Mouse (Mus musculus): Measurements from ENCODE around the gene Pdss1. TPM values are rescaled to one million over a fixed set of nuclear protein-coding genes. Genes with fewer than 3 reads are reported as not detected.
A peak's percentile ranks its signal among the peaks of the same experiment; 100 is the strongest.
"Not testable (repeated sequence)": the region's sequence is repeated elsewhere in the genome, so short reads cannot be mapped to it uniquely, and the experiment has no call there.

Pdss1 gene
- 26.6 and 27.3 TPM in 2 replicates for polyA plus RNA-seq (2015; fragmentation: Nextera tagmentation; extraction: Ambion mirVana)

DNA sequence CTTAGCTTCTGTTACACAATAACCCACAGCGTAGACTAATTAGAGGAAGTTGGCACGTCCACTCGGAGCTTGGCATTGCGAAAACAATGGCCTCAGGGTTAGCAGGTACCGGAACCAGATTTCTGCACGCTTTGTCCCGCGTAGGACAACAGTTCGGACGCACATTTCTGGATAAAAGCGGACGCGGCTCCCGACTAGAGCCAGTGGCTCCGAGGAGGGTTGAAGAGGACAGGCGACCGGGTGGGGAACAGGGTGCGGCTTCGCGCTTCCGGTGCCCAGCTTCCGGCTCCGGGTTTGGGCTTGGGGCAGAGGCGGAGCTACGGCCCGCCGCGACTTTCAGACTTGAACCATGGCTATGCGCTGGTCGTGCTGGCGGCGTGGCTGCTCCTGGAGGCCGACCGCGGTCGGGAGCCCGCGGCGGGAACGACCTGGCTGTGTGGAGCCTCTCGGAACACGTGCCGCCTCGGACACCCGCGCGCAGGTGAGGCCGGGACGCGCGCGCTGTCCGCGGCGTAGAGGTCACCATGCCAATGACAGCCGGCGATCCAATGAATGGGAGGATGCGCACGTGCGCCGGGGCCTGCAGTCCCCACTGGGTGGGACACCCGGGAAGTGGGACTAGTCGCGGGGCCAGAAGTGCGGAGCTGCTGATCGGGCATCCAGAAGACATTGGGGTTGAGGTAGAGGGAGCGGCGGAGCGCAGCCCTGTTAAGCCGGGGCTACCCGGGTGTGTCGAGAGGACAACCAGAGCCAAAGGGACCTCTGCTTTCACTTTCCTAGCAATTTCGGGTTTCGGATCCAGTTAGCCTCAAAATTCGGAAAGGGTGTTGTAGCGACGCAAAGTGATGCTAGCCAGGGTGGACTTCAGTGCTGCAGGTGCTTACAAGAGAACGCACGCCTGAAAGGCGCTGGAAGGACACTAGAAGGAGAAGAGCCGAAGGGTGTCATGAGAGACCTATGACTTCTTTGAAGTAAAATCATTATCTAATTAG, at the start of gene Pdss1:
TSS of gene Pdss1 (plus strand) at position 241 of the 992 bp plus-strand sequence.
- peak within 1 kb of the TSS; percentile 77 for H3K27ac ChIP-seq
- H3K27me3 ChIP-seq (ENCODE audit: insufficient read depth, low read length), result no peaks in the 10 kb centered on the region
- H3K4me3 ChIP-seq (replicated peaks; ENCODE audit: low read depth, low read length), result peak within 1 kb of the TSS; percentile 83
- H3K9ac ChIP-seq (ENCODE audit: low read depth, low read length), result peak within 1 kb of the TSS; percentile 78
- ATAC-seq (replicated peaks; ENCODE audit: low FRiP score, low read depth) (peak; percentile 99), DNase-seq (ENCODE audit: low spot score) (peak; percentile 96)
- H3K4me2 ChIP-seq (ENCODE audit: low read length), result peak within 1 kb of the TSS; percentile 68
- no peaks in the 10 kb centered on the region for H3K9me3 ChIP-seq (replicated peaks; ENCODE audit: low read length)
- no peaks in the 10 kb centered on the region for H3K4me1 ChIP-seq (replicated peaks; ENCODE audit: insufficient read depth, low read length)
- under 1% methylated on average over 81 of the region's 81 CpGs for WGBS
- no peak for TF ChIP-seq CTCF (IDR thresholded peaks at IDR 0.05; ENCODE audit: low read depth)
- no peaks in the 10 kb centered on the region for H3K36me3 ChIP-seq (ENCODE audit: insufficient read depth, low read length)

DNA sequence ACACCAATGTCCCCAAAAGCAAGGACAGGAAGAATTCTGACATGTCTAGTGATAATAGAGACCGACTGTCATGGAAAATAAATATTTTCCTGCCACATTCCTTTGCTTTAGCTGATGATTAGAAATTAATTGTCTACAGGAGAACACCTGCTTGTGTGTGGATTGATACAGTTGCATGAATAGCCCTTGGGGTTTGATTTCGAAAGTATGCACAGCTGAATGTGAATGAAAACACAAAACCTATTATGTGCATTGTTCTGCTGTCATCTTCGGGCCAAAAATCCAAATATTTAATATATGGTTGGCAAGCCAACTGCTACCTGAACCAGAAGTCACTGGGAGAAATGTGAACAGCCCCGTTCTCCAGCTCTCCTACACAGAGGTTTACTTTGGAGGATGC, 43.4 kb upstream of the Pdss1 start:
- Histone ChIP-seq H3K4me2 (ENCODE audit: low read length) (no peak overlapping the region), H3K36me3 (ENCODE audit: insufficient read depth, low read length) (no peaks in the 10 kb centered on the region), H3K27me3 (ENCODE audit: insufficient read depth, low read length) (no peaks in the 10 kb centered on the region), H3K9me3 (replicated peaks; ENCODE audit: low read length) (no peaks in the 10 kb centered on the region), H3K27ac (no peak overlapping the region), H3K9ac (ENCODE audit: low read depth, low read length) (no peak overlapping the region), H3K4me3 (replicated peaks; ENCODE audit: low read depth, low read length) (no peak overlapping the region), H3K4me1 (replicated peaks; ENCODE audit: insufficient read depth, low read length) (no peaks in the 10 kb centered on the region)
- no peak for TF ChIP-seq CTCF (IDR thresholded peaks at IDR 0.05; ENCODE audit: low read depth)
- 83% methylated on average over 4 of the region's 4 CpGs for WGBS
- no peak for DNase-seq (ENCODE audit: low spot score)
- no peak for ATAC-seq (replicated peaks; ENCODE audit: low FRiP score, low read depth)

DNA sequence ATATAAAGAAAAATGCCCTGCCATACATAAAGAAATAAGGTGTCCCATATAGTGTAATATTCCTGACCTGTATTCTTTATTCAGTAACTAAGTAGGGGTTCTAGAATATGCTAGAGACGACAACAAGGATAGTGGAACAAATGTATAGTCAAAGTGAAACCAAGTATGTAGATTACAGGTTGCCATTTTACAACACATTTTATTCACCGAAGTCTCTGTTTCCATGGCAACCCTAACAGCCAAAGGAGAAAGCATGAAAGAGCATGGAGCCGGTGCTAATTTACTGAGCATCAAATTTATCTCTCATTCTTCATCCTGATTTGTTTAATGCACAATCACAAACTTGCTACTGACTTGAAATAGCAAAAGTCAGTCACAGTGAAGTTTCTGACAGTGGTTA, 37.8 kb upstream of the Pdss1 start:
- no peak for TF ChIP-seq CTCF (IDR thresholded peaks at IDR 0.05; ENCODE audit: low read depth)
- Histone ChIP-seq H3K4me2 (ENCODE audit: low read length) (no peak overlapping the region), H3K9me3 (replicated peaks; ENCODE audit: low read length) (no peaks in the 10 kb centered on the region), H3K27me3 (ENCODE audit: insufficient read depth, low read length) (no peaks in the 10 kb centered on the region), H3K4me3 (replicated peaks; ENCODE audit: low read depth, low read length) (no peak overlapping the region), H3K27ac (no peak overlapping the region), H3K4me1 (replicated peaks; ENCODE audit: insufficient read depth, low read length) (no peaks in the 10 kb centered on the region), H3K9ac (ENCODE audit: low read depth, low read length) (no peak overlapping the region), H3K36me3 (ENCODE audit: insufficient read depth, low read length) (no peaks in the 10 kb centered on the region)
- DNase-seq (ENCODE audit: low spot score) (no peak), ATAC-seq (replicated peaks; ENCODE audit: low FRiP score, low read depth) (no peak)
- WGBS, result 76% methylated on average over 3 of the region's 3 CpGs

DNA sequence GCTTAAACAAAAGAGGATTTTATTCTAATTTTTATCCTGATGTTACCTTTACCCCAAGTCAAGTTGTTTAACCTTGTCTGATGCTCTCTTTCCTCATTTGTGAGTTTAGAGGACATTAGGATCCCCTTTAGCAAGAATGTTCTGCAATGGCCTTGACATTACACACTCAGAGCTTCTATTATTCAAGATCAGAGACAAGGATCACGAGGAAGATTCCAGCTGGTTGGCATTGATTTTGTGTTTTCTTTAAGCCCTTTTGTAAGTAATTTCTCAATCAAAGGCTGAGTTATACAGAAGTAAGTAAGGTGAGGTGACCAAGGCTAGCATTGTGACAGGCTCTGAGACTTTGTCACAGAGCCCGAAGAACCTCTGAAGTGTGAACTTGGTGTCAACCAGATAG, 33.1 kb upstream of the Pdss1 start:
- H3K4me2 ChIP-seq (ENCODE audit: low read length), result no peak overlapping the region
- no peaks in the 10 kb centered on the region for H3K36me3 ChIP-seq (ENCODE audit: insufficient read depth, low read length)
- no peak overlapping the region for H3K4me3 ChIP-seq (replicated peaks; ENCODE audit: low read depth, low read length)
- no peak overlapping the region for H3K9ac ChIP-seq (ENCODE audit: low read depth, low read length)
- no peaks in the 10 kb centered on the region for H3K27me3 ChIP-seq (ENCODE audit: insufficient read depth, low read length)
- no peak for DNase-seq (ENCODE audit: low spot score)
- WGBS, result 87% methylated on average over 2 of the region's 2 CpGs
- no peak for ATAC-seq (replicated peaks; ENCODE audit: low FRiP score, low read depth)
- H3K27ac ChIP-seq, result no peak overlapping the region
- TF ChIP-seq CTCF (IDR thresholded peaks at IDR 0.05; ENCODE audit: low read depth), result no peak
- H3K9me3 ChIP-seq (replicated peaks; ENCODE audit: low read length), result no peaks in the 10 kb centered on the region
- H3K4me1 ChIP-seq (replicated peaks; ENCODE audit: insufficient read depth, low read length), result no peaks in the 10 kb centered on the region

DNA sequence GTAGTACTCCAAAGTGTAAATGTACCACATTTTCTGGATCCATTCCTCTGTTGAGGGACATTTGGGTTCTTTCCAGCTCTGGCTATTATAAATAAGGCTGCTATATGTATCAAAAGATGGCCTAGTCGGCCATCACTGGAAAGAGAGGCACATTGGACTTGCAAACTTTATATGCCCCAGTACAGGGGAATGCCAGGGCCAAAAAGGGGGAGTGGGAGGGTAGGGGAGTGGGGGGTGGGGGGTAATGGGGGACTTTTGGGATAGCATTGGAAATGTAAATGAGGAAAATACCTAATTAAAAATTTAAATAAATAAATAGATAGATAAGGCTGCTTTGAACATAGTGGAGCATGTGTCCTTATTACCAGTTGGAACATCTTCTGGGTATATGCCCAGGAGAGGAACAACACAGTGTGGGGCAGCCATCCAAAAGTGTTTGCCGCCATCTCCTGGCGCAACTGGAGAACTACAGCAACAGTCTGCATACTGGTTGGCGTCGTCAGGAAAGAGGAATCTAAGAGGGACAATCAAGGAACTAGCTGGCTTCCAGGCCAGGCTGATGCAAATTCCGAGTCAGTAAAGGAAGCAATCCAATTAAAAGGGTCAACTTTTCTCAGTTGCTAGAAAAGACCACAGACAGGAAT, 30.8 kb upstream of the Pdss1 start:
- not testable (repeated sequence) for H3K4me1 ChIP-seq (replicated peaks; ENCODE audit: insufficient read depth, low read length); H3K27me3 ChIP-seq (ENCODE audit: insufficient read depth, low read length); H3K9me3 ChIP-seq (replicated peaks; ENCODE audit: low read length); H3K27ac ChIP-seq; H3K4me3 ChIP-seq (replicated peaks; ENCODE audit: low read depth, low read length); H3K4me2 ChIP-seq (ENCODE audit: low read length); H3K9ac ChIP-seq (ENCODE audit: low read depth, low read length); H3K36me3 ChIP-seq (ENCODE audit: insufficient read depth, low read length)
- ATAC-seq (replicated peaks; ENCODE audit: low FRiP score, low read depth) (peak; percentile 80; the same call in 1 of the 2 replicates), DNase-seq (ENCODE audit: low spot score) (peak; percentile 87)
- WGBS, result 1% methylated on average over 6 of the region's 6 CpGs
- TF ChIP-seq CTCF (IDR thresholded peaks at IDR 0.05; ENCODE audit: low read depth), result peak; percentile 83

DNA sequence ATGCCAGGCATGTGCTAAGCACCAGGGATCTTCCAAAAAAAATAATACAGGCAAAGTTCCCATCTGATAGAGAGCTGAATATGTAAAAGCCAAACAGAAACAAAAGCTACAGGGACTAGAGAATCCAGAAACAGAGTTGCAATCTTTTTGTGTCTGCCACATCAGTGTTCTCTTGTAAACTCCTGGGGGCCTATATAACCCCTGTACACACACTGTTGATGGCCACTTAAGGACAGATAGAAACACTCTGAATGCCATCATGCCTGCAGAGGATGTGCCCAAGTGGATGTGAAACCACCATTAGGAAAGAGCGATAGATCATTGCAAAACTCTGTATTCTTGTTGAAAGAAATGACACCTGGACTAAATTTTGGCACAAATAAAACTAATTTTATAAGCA, 29.5 kb upstream of the Pdss1 start:
- Histone ChIP-seq H3K4me2 (ENCODE audit: low read length) (no peak overlapping the region), H3K27ac (no peak overlapping the region), H3K36me3 (ENCODE audit: insufficient read depth, low read length) (no peaks in the 10 kb centered on the region), H3K9ac (ENCODE audit: low read depth, low read length) (no peak overlapping the region), H3K9me3 (replicated peaks; ENCODE audit: low read length) (no peaks in the 10 kb centered on the region), H3K27me3 (ENCODE audit: insufficient read depth, low read length) (no peaks in the 10 kb centered on the region), H3K4me3 (replicated peaks; ENCODE audit: low read depth, low read length) (no peak overlapping the region), H3K4me1 (replicated peaks; ENCODE audit: insufficient read depth, low read length) (no peaks in the 10 kb centered on the region)
- WGBS, result 90% methylated on average over 1 of the region's 1 CpGs
- ATAC-seq (replicated peaks; ENCODE audit: low FRiP score, low read depth) (no peak), DNase-seq (ENCODE audit: low spot score) (no peak)
- TF ChIP-seq CTCF (IDR thresholded peaks at IDR 0.05; ENCODE audit: low read depth), result no peak

All from kidney, postnatal 0 days (tissue).